Mouse (Mus musculus): ENCODE data around the gene Ppm1a. TPM values are rescaled to one million over a fixed set of nuclear protein-coding genes. Genes with fewer than 3 reads are reported as not detected.

The Ppm1a gene
- polyA plus RNA-seq, 1 experiment from 2014 or later: 51.2 TPM

DNA sequence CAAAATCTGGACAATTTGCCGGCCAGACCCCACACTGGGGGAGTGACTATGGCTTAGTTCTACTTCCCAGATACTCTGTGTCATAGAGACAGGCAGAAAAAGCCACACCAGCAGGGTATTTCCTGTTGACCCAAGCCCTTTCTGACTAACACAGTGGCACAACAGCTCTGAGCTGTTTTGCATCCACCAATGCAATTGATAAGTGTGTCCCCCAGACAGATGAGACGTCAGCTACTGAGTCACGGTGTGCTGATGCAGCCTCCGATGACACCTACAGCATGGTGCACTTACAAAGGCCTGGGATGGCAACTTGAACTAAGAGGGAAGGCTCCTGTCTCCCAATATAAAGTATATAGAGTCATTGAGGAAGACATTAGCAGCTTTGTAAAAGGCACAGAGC, 80.0 kb downstream of the Ppm1a start:
- Histone ChIP-seq H3K4me1 (replicated peaks; ENCODE audit: control insufficient read depth, insufficient read depth) (no peaks in the 10 kb centered on the region), H3K27me3 (ENCODE audit: control insufficient read depth, insufficient read depth, low read length) (no peaks in the 10 kb centered on the region), H3K36me3 (ENCODE audit: control insufficient read depth, insufficient read depth, low read length) (no peaks in the 10 kb centered on the region), H3K4me3 (ENCODE audit: low read depth, low read length) (no peak overlapping the region), H3K4me2 (replicated peaks; ENCODE audit: low read depth) (no peak overlapping the region), H3K27ac (replicated peaks) (no peak overlapping the region), H3K9me3 (ENCODE audit: control insufficient read depth, low read length) (no peaks in the 10 kb centered on the region), H3K9ac (ENCODE audit: low read length) (no peak overlapping the region)
- no peak for TF ChIP-seq EP300 (optimal IDR thresholded peaks at IDR 0.05)
- no peak for TF ChIP-seq CTCF (IDR thresholded peaks at IDR 0.05; ENCODE audit: low read depth)
- WGBS: 84% methylated on average over 4 of the region's 4 CpGs
- DNase-seq (ENCODE audit: low spot score): no peak
- ATAC-seq (ENCODE audit: low FRiP score, low TSS enrichment): no peak

GRCm38 (mm10) chr12:72841500-72841899, 84.2 kb downstream of the Ppm1a start:
- DNase-seq (ENCODE audit: low spot score): no peak
- Histone ChIP-seq H3K4me2 (replicated peaks; ENCODE audit: low read depth) (no peak overlapping the region), H3K4me1 (replicated peaks; ENCODE audit: control insufficient read depth, insufficient read depth) (no peaks in the 10 kb centered on the region), H3K9me3 (ENCODE audit: control insufficient read depth, low read length) (no peaks in the 10 kb centered on the region), H3K9ac (ENCODE audit: low read length) (no peak overlapping the region), H3K4me3 (ENCODE audit: low read depth, low read length) (no peak overlapping the region), H3K27me3 (ENCODE audit: control insufficient read depth, insufficient read depth, low read length) (no peaks in the 10 kb centered on the region), H3K36me3 (ENCODE audit: control insufficient read depth, insufficient read depth, low read length) (no peaks in the 10 kb centered on the region), H3K27ac (replicated peaks) (no peak overlapping the region)
- TF ChIP-seq CTCF (IDR thresholded peaks at IDR 0.05; ENCODE audit: low read depth) (no peak), EP300 (optimal IDR thresholded peaks at IDR 0.05) (no peak)
- WGBS: 91% methylated on average over 1 of the region's 1 CpGs
- ATAC-seq (ENCODE audit: low FRiP score, low TSS enrichment): no peak

DNA sequence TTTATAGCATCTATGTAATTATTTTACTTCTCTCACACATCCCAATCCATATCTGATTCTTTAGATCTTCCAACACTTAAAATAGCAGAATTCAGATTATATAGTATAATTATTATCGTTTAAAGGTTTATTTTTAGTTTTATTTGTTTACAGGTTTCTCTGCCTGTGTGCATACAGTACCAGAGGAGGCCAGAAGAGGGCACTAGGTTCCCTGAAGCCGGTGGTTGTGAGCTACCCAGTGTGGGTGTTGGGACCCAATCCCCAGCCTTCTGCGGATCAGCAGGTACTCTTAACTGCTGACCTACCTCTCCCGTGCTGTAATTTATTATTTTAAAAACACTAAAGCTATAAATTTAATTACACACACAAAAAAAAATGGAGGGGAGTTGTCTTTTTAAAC, 85.9 kb downstream of the Ppm1a start:
- no peaks in the 10 kb centered on the region; the same call in 1 of the 2 replicates for H3K27me3 ChIP-seq (ENCODE audit: control insufficient read depth, insufficient read depth, low read length)
- DNase-seq (ENCODE audit: low spot score): no peak
- H3K4me1 ChIP-seq (replicated peaks; ENCODE audit: control insufficient read depth, insufficient read depth): no peaks in the 10 kb centered on the region
- no peak overlapping the region for H3K4me2 ChIP-seq (replicated peaks; ENCODE audit: low read depth)
- ATAC-seq (ENCODE audit: low FRiP score, low TSS enrichment): no peak
- TF ChIP-seq EP300 (optimal IDR thresholded peaks at IDR 0.05) (no peak), CTCF (IDR thresholded peaks at IDR 0.05; ENCODE audit: low read depth) (peak; percentile 43)
- no peaks in the 10 kb centered on the region for H3K36me3 ChIP-seq (ENCODE audit: control insufficient read depth, insufficient read depth, low read length)
- WGBS: 83% methylated on average over 4 of the region's 4 CpGs
- no peak overlapping the region for H3K4me3 ChIP-seq (ENCODE audit: low read depth, low read length)
- no peak overlapping the region for H3K9ac ChIP-seq (ENCODE audit: low read length)
- no peaks in the 10 kb centered on the region for H3K9me3 ChIP-seq (ENCODE audit: control insufficient read depth, low read length)
- no peak overlapping the region for H3K27ac ChIP-seq (replicated peaks)

DNA sequence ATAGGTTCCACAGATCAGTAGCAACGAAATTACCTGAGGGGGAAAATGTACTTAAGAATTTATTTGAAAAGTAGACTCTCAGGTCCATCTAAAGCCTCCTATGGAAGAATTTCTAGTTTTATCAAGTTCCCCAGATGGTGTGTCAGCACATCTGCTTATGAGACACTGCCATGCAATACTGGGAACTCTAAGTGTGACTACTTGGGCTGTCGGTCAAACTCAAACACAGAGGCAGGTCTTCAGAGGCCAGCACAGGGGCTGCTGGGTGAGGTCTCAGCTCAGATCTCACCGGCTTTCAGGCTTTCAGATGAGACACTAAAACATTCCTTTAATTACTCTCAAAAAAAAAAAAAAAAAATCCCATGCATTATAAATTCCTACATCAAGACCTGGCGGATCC, 86.3 kb downstream of the Ppm1a start:
- no peak overlapping the region for H3K4me2 ChIP-seq (replicated peaks; ENCODE audit: low read depth)

GRCm38 (mm10) chr12:72843973-72844620, 86.8 kb downstream of the Ppm1a start:
- H3K36me3 ChIP-seq (ENCODE audit: control insufficient read depth, insufficient read depth, low read length): no peaks in the 10 kb centered on the region
- peak overlapping the region; percentile 21; the same call in 1 of the 2 replicates for H3K4me2 ChIP-seq (replicated peaks; ENCODE audit: low read depth)
- DNase-seq (ENCODE audit: low spot score): peak; percentile 66
- peak; percentile 16; the same call in 1 of the 2 replicates for TF ChIP-seq CTCF (IDR thresholded peaks at IDR 0.05; ENCODE audit: low read depth)
- no peak for TF ChIP-seq EP300 (optimal IDR thresholded peaks at IDR 0.05)
- peak; percentile 92 for ATAC-seq (ENCODE audit: low FRiP score, low TSS enrichment)
- H3K4me1 ChIP-seq (replicated peaks; ENCODE audit: control insufficient read depth, insufficient read depth): no peaks in the 10 kb centered on the region
- H3K27me3 ChIP-seq (ENCODE audit: control insufficient read depth, insufficient read depth, low read length): no peaks in the 10 kb centered on the region; the same call in 1 of the 2 replicates
- no peaks in the 10 kb centered on the region for H3K9me3 ChIP-seq (ENCODE audit: control insufficient read depth, low read length)
- peak overlapping the region; percentile 53; the same call in 1 of the 2 replicates for H3K27ac ChIP-seq (replicated peaks)
- 28% methylated on average over 12 of the region's 12 CpGs for WGBS
- H3K4me3 ChIP-seq (ENCODE audit: low read depth, low read length): no peak overlapping the region
- H3K9ac ChIP-seq (ENCODE audit: low read length): no peak overlapping the region

More for the DNA sequence above, 86.3 kb downstream of the Ppm1a start:
- WGBS: 69% methylated on average over 4 of the region's 4 CpGs
- Histone ChIP-seq H3K27me3 (ENCODE audit: control insufficient read depth, insufficient read depth, low read length) (no peaks in the 10 kb centered on the region; the same call in 1 of the 2 replicates), H3K9ac (ENCODE audit: low read length) (no peak overlapping the region), H3K4me3 (ENCODE audit: low read depth, low read length) (no peak overlapping the region), H3K9me3 (ENCODE audit: control insufficient read depth, low read length) (no peaks in the 10 kb centered on the region), H3K4me1 (replicated peaks; ENCODE audit: control insufficient read depth, insufficient read depth) (no peaks in the 10 kb centered on the region), H3K36me3 (ENCODE audit: control insufficient read depth, insufficient read depth, low read length) (no peaks in the 10 kb centered on the region), H3K27ac (replicated peaks) (no peak overlapping the region)
- no peak for ATAC-seq (ENCODE audit: low FRiP score, low TSS enrichment)
- TF ChIP-seq EP300 (optimal IDR thresholded peaks at IDR 0.05) (no peak), CTCF (IDR thresholded peaks at IDR 0.05; ENCODE audit: low read depth) (no peak)
- no peak for DNase-seq (ENCODE audit: low spot score)

DNA sequence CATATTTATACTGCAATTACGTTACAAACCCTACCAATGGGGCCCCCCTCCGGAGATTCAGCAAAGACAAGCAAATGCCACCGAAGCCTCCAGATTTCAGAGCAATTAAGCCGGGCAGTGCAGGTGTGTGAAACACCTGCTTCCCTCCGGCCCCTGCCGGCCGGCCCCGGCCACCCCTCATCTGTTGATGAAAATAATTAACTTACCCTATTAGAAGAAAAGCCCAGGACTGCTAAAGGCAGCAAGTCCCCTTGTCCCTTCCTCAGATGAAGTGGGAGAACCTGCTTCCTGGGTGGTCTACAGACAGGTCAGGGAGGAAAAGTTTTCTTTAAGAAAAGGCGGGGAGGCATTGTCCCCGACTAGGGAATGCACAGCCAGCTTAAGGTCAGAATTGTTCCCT, 88.7 kb downstream of the Ppm1a start:
- Histone ChIP-seq H3K9me3 (ENCODE audit: control insufficient read depth, low read length) (no peaks in the 10 kb centered on the region), H3K36me3 (ENCODE audit: control insufficient read depth, insufficient read depth, low read length) (no peaks in the 10 kb centered on the region), H3K4me2 (replicated peaks; ENCODE audit: low read depth) (no peak overlapping the region), H3K4me1 (replicated peaks; ENCODE audit: control insufficient read depth, insufficient read depth) (no peaks in the 10 kb centered on the region), H3K9ac (ENCODE audit: low read length) (no peak overlapping the region), H3K27me3 (ENCODE audit: control insufficient read depth, insufficient read depth, low read length) (no peaks in the 10 kb centered on the region; the same call in 1 of the 2 replicates), H3K4me3 (ENCODE audit: low read depth, low read length) (no peak overlapping the region), H3K27ac (replicated peaks) (no peak overlapping the region)
- DNase-seq (ENCODE audit: low spot score): no peak
- no peak for ATAC-seq (ENCODE audit: low FRiP score, low TSS enrichment)
- WGBS: 19% methylated on average over 10 of the region's 10 CpGs
- TF ChIP-seq EP300 (optimal IDR thresholded peaks at IDR 0.05): no peak
- TF ChIP-seq CTCF (IDR thresholded peaks at IDR 0.05; ENCODE audit: low read depth): no peak

Measured in stomach, postnatal 0 days (tissue).